Mouse (Mus musculus) olfactory bulb, adult 2 months (tissue): ENCODE results near the gene Arid5b.

Source experiments
- CTCF ChIP-seq: fragments of 200-500 bp; IDR thresholded peaks from 2 replicates; pipeline ENCODE4 v1.5.1; 2012; ENCODE audit warnings: low read depth, mild to moderate bottlenecking, low read length, moderate library complexity; ENCODE audit not compliant: insufficient read depth
- POLR2A ChIP-seq: fragments of 200-500 bp; IDR thresholded peaks from 2 replicates; pipeline ENCODE4 v1.6.1; 2012; ENCODE audit warnings: mild to moderate bottlenecking, low read depth, low read length, moderate library complexity; ENCODE audit not compliant: insufficient read depth

- TF ChIP-seq CTCF (no peak), POLR2A (no peak)
These were observed 220.7 kb downstream of the Arid5b start for GRCm38 (mm10) chr10:68057841-68058240.
